In the genomic region with DNA sequence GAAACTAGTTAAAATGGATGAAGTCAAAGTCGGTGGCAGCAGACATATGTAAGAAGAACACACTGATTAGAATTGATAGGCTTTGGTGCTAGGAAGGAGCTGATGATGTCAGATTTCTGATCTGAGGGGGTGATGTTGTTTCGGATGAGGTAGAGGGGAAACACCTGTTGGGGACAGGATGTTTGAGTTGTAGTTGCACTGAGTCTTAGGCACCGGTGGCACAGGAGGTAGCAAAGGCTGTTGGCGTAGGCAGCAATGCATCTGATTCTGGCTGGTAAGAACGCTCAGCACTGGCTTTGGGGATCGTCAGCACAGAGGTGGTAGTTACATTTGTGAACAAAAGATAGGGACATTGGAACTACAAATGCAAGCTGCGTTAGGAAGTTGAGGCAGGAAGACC, we compare ENCODE assay signal across 13 mouse cellular contexts. TPM values are rescaled to one million over a fixed set of nuclear protein-coding genes. Genes with fewer than 3 reads are reported as not detected.
A peak's percentile ranks its signal among the peaks of the same experiment; 100 is the strongest.
DNase-seq lines count a peak whose midpoint lies in the region; ATAC-seq lines count a peak whose summit lies in the region.
"Had no signal": no experiment of that assay in that cellular context is flagged by ENCODE, and none has a peak within 500 bp of the region (broad histone marks: within the 10 kb centered on the region; RNA-seq: fewer than 3 reads in every experiment).

No protein-coding gene starts in this region.

- intact Hi-C loops in heart, postnatal 10 days (cut with DNase I), result no loop called here

- peak; percentile 6; the same call in 1 of the 2 replicates for ATAC-seq in megakaryocyte, adult 5-6 weeks (ENCODE audit: poor library complexity, severe bottlenecking)
- no peak for ATAC-seq in intestine, embryonic 15.5 days
- ATAC-seq in midbrain, embryonic 13.5 days, result no peak

- H3K4me3 ChIP-seq in heart, embryonic 10.5 days, result no peak overlapping the region
- H3K4me3 ChIP-seq in intestine, embryonic 15.5 days (replicated peaks), result no peak overlapping the region
- no peak overlapping the region for H3K4me3 ChIP-seq in midbrain, embryonic 13.5 days (replicated peaks)
- H3K4me3 ChIP-seq: left cerebral cortex, adult 2 months; limb, embryonic 15.5 days had no signal

- no peak overlapping the region for H3K9ac ChIP-seq in intestine, embryonic 15.5 days
- no peak overlapping the region for H3K9ac ChIP-seq in midbrain, embryonic 13.5 days (replicated peaks)
- H3K9ac ChIP-seq: limb, embryonic 15.5 days had no signal

- H3K27ac ChIP-seq in heart, embryonic 10.5 days, result no peak overlapping the region; the same call in 1 of the 2 replicates
- no peak overlapping the region for H3K27ac ChIP-seq in intestine, embryonic 15.5 days
- no peak overlapping the region for H3K27ac ChIP-seq in midbrain, embryonic 13.5 days
- H3K27ac ChIP-seq: left cerebral cortex, adult 2 months; limb, embryonic 15.5 days had no signal

- H3K4me1 ChIP-seq in heart, embryonic 10.5 days, result 0 out of 2 replicates have a peak, but pooled peaks cover 3% of the 10 kb centered on the region
- no peaks in the 10 kb centered on the region for H3K4me1 ChIP-seq in intestine, embryonic 15.5 days (replicated peaks)
- no peaks in the 10 kb centered on the region for H3K4me1 ChIP-seq in midbrain, embryonic 13.5 days (replicated peaks)
- H3K4me1 ChIP-seq: limb, embryonic 15.5 days had no signal

- H3K4me2 ChIP-seq in intestine, embryonic 15.5 days (replicated peaks), result no peak overlapping the region
- H3K4me2 ChIP-seq in midbrain, embryonic 13.5 days (replicated peaks), result no peak overlapping the region
- H3K4me2 ChIP-seq: limb, embryonic 15.5 days had no signal

- WGBS in heart, embryonic 10.5 days, result 80% methylated on average over 7 of the region's 7 CpGs
- WGBS in intestine, embryonic 15.5 days, result 87% methylated on average over 7 of the region's 7 CpGs
- 85% methylated on average over 7 of the region's 7 CpGs for WGBS in midbrain, embryonic 13.5 days

- no peaks in the 10 kb centered on the region for H3K27me3 ChIP-seq in heart, embryonic 10.5 days (ENCODE audit: insufficient read depth, poor library complexity, severe bottlenecking)
- H3K27me3 ChIP-seq in intestine, embryonic 15.5 days (replicated peaks), result no peaks in the 10 kb centered on the region
- no peaks in the 10 kb centered on the region for H3K27me3 ChIP-seq in midbrain, embryonic 13.5 days
- H3K27me3 ChIP-seq: limb, embryonic 15.5 days had no signal

- peak; percentile 75 for DNase-seq in heart, embryonic 10.5 days (ENCODE audit: low spot score)
- DNase-seq in heart, postnatal 10 days, result no peak
- DNase-seq in CD8-positive naive resting alpha-beta T cell, adult 2 months (ENCODE audit: low read depth in 2 of 2, low spot score in 2 of 2), result peak; percentile 68 to 73
- peak; percentile 55 to 59 for DNase-seq in thymus, postnatal 10 days (ENCODE audit: low spot score in 2 of 2)
- DNase-seq in embryo, embryonic 10.5 days (ENCODE audit: low spot score), result no peak
- DNase-seq: adrenal gland, postnatal 10 days; heart, postnatal 14 days; kidney, postnatal 4 days had no signal

- no peaks in the 10 kb centered on the region for H3K36me3 ChIP-seq in heart, embryonic 10.5 days
- no peaks in the 10 kb centered on the region for H3K36me3 ChIP-seq in intestine, embryonic 15.5 days
- no peaks in the 10 kb centered on the region for H3K36me3 ChIP-seq in midbrain, embryonic 13.5 days
- H3K36me3 ChIP-seq: limb, embryonic 15.5 days had no signal

- no peaks in the 10 kb centered on the region for H3K9me3 ChIP-seq in heart, embryonic 10.5 days
- no peaks in the 10 kb centered on the region for H3K9me3 ChIP-seq in intestine, embryonic 15.5 days
- no peaks in the 10 kb centered on the region for H3K9me3 ChIP-seq in midbrain, embryonic 13.5 days
- H3K9me3 ChIP-seq: limb, embryonic 15.5 days had no signal

RNA-seq across cellular contexts. Expression of gene Tnrc6b, which starts 32.5 kb away (rescaled TPM):
- polyA plus RNA-seq in heart, embryonic 10.5 days (2016; fragmentation: Nextera tagmentation; extraction: Ambion mirVana), result 28.5 and 40.2 TPM in 2 replicates
- 10 to 100 TPM; 56.1 to 56.4 TPM for total RNA-seq in heart, postnatal 10 days (2021)
- total RNA-seq in megakaryocyte, adult 5-6 weeks (2015), result 41.6 and 54.7 TPM in 2 replicates
- total RNA-seq in megakaryocyte, adult 5-6 weeks (2017), result 32.1 and 40.2 TPM in 2 replicates
- 19.8 and 20.7 TPM in 2 replicates for polyA plus RNA-seq in intestine, embryonic 15.5 days (2015; fragmentation: Nextera tagmentation; extraction: Ambion mirVana)
- 48.7 and 51.0 TPM in 2 replicates for polyA plus RNA-seq in midbrain, embryonic 13.5 days (2015; fragmentation: Nextera tagmentation; extraction: Ambion mirVana)

Comparison
In these comparisons a context has a peak if more than half of its experiments do, and no peak if none do; other contexts are left out.
1. DNase-seq: peak in heart, embryonic 10.5 days (single experiment), CD8-positive naive resting alpha-beta T cell, adult 2 months (2 of 2) and thymus, postnatal 10 days (2 of 2); none in heart, postnatal 10 days (0 of 2) and embryo, embryonic 10.5 days (single experiment).